Mouse (Mus musculus) forebrain, embryonic 10.5 days (tissue): ENCODE results near the gene Prkag1. TPM values are rescaled to one million over a fixed set of nuclear protein-coding genes. Genes with fewer than 3 reads are reported as not detected.
A peak's percentile ranks its signal among the peaks of the same experiment; 100 is the strongest.

ENCODE experiments used
- DNase-seq: peaks from one replicate; pipeline ENCODE4 v3.0.0-alpha.2; 2017; ENCODE audit warnings: low spot score; ENCODE audit errors: extremely low spot score
- H3K27ac ChIP-seq: fragments of 300-500 bp; sonication (generic); 2 replicates; pipeline ENCODE4 v1.5.1; 2016; ENCODE audit warnings: mild to moderate bottlenecking
- H3K27me3 ChIP-seq: fragments of 300-500 bp; sonication (generic); 2 replicates; pipeline ENCODE4 v1.6.1; 2016; ENCODE audit warnings: mild to moderate bottlenecking; ENCODE audit not compliant: poor library complexity, severe bottlenecking
- H3K36me3 ChIP-seq: fragments of 300-500 bp; sonication (generic); replicated peaks from 2 replicates; pipeline ENCODE4 v1.6.1; 2016; ENCODE audit warnings: mild to moderate bottlenecking, moderate library complexity
- H3K4me1 ChIP-seq: fragments of 300-500 bp; sonication (generic); 2 replicates; pipeline ENCODE4 v1.6.1; 2016
- H3K4me3 ChIP-seq: fragments of 300-500 bp; sonication (generic); 2 replicates; pipeline ENCODE4 v1.5.1; 2016; ENCODE audit warnings: mild to moderate bottlenecking, moderate library complexity
- H3K9me3 ChIP-seq: fragments of 300-500 bp; sonication (generic); 2 replicates; pipeline ENCODE4 v1.6.1; 2016; ENCODE audit warnings: mild to moderate bottlenecking, moderate library complexity
- WGBS: fragments of 180-500 bp; shearing (Covaris S2); methylation state at CpG from one replicate; pipeline ENCODE4 v1.1.7; 2016; 5-methylcytosine and 5-hydroxymethylcytosine counted together
- polyA plus RNA-seq: library from polyadenylated mRNA; unstranded; fragments of >200 nt; fragmentation: Nextera tagmentation; extraction: Ambion mirVana; gene quantifications from 2 replicates; pipeline ENCODE4 v1.2.1, GENCODE M21; 2016

Prkag1 gene
- polyA plus RNA-seq, 1 experiment from 2014 or later: 90.4 TPM

DNA sequence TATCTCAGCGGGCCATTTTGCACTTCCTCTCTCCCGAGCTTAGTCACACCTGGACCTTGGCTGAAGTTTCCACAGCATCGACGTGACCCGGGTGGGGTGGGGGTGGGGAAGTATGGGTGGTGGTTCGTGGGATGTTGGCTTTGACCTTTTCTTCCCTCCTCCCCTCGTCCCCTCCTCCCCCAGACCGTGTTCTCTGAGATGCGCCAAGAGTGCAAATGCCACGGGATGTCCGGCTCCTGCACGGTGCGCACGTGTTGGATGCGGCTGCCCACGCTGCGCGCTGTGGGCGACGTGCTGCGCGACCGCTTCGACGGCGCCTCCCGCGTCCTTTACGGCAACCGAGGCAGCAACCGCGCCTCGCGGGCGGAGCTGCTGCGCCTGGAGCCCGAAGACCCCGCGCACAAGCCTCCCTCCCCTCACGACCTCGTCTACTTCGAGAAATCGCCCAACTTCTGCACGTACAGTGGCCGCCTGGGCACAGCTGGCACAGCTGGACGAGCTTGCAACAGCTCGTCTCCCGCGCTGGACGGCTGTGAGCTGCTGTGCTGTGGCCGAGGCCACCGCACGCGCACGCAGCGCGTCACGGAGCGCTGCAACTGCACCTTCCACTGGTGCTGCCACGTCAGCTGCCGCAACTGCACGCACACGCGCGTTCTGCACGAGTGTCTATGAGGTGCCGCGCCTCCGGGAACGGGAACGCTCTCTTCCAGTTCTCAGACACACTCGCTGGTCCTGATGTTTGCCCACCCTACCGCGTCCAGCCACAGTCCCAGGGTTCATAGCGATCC, 38.9 kb downstream of the Prkag1 start:
- no peak overlapping the region for H3K27ac ChIP-seq
- DNase-seq: no peak
- peaks cover 100% of the 10 kb centered on the region for H3K27me3 ChIP-seq
- H3K4me3 ChIP-seq: peak overlapping the region; percentile 15
- no peaks in the 10 kb centered on the region for H3K36me3 ChIP-seq
- H3K4me1 ChIP-seq: peaks cover 64% of the 10 kb centered on the region
- WGBS: 2% methylated on average over 75 of the region's 75 CpGs
- H3K9me3 ChIP-seq: no peaks in the 10 kb centered on the region

DNA sequence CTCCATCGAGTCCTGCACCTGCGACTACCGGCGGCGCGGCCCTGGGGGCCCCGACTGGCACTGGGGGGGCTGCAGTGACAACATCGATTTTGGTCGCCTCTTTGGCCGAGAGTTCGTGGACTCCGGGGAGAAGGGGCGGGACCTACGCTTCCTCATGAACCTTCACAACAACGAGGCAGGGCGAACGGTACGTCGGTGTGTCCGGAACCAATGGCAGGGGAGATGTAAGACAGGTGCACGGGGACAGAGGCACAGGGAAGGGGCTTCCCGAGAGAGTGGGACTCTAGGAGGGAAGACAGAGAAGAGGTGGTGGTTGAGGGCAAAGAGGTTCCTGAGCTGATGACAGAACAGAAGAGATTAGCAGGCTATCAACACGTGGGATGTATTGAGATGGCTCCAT, 39.5 kb downstream of the Prkag1 start:
- Histone ChIP-seq H3K36me3 (no peaks in the 10 kb centered on the region), H3K4me1 (peaks cover 58% of the 10 kb centered on the region), H3K27me3 (peaks cover 100% of the 10 kb centered on the region), H3K9me3 (no peaks in the 10 kb centered on the region), H3K4me3 (peak overlapping the region; percentile 15; the same call in 1 of the 2 replicates), H3K27ac (no peak overlapping the region)
- WGBS: under 1% methylated on average over 23 of the region's 23 CpGs
- DNase-seq: no peak

DNA sequence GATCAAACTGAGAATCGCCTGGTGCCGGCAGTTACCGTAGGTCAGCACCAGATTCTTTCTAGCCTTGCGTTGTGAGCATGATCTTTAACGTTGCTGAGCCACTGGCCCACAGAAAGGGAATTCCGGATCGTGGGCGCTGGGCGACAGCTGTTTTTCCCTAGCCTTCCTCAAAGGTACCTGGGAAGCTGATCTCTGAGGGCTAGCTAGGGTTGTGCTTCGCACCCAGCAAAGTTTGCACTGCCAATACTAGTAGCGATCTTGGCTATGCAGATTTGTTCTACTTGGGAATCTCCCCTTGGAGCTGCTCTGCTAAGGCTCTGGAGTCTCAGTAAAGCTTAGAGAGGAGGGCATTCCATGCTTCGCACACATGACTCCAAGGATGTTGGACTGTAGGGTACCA, 40.1 kb downstream of the Prkag1 start:
- DNase-seq: peak; percentile 40
- H3K4me3 ChIP-seq: peak overlapping the region; percentile 15; the same call in 1 of the 2 replicates
- WGBS: 1% methylated on average over 12 of the region's 12 CpGs
- H3K27ac ChIP-seq: no peak overlapping the region
- no peaks in the 10 kb centered on the region for H3K9me3 ChIP-seq
- H3K36me3 ChIP-seq: no peaks in the 10 kb centered on the region
- H3K27me3 ChIP-seq: peaks cover 100% of the 10 kb centered on the region
- H3K4me1 ChIP-seq: peaks cover 52% of the 10 kb centered on the region

DNA sequence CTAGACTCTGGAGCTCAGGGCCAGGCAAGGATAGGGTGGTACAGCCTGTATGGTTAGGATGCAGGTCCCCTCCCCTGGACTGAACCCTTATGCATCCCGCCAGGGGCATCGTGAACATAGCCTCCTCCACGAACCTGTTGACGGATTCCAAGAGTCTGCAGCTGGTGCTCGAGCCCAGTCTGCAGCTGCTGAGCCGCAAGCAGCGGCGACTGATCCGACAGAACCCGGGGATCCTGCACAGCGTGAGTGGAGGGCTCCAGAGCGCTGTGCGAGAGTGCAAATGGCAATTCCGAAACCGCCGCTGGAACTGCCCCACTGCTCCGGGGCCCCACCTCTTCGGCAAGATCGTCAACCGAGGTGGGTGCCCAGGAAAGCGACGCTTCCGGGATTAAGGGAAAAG, 40.6 kb downstream of the Prkag1 start:
- peak overlapping the region; percentile 15 for H3K4me3 ChIP-seq

DNA sequence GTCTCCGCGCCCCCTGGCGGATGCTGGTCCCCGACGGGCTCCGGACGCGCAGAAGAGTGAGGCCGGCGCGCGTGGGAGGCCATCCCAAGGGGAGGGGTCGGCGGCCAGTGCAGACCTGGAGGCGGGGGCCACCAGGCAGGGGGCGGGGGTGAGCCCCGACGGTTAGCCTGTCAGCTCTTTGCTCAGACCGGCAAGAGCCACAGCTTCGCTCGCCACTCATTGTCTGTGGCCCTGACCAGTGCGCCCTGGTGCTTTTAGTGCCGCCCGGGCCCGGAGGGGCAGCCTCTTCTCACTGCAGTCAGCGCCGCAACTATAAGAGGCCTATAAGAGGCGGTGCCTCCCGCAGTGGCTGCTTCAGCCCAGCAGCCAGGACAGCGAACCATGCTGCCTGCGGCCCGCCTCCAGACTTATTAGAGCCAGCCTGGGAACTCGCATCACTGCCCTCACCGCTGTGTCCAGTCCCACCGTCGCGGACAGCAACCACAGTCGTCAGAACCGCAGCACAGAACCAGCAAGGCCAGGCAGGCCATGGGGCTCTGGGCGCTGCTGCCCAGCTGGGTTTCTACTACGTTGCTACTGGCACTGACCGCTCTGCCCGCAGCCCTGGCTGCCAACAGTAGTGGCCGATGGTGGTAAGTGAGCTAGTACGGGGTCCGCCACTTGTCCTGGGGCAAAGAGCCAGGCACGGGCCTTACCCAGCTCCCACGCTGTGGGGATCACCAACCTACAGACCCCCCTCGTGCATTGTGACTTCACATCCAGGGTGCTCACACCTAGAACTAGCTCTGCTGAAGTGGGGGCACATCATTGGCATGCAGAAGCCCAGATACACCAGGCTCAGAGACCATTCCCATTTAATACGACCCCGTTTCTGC, 41.4 kb downstream of the Prkag1 start, which contains the start of gene Wnt1:
Gene Wnt1, plus strand, starts transcription at position 197 of the 875 bp plus-strand sequence.
- 0 out of 2 replicates have a peak within 1 kb of the TSS, but pooled peaks have one; percentile 30 for H3K27ac ChIP-seq
- H3K4me3 ChIP-seq: peak within 1 kb of the TSS; percentile 31
- WGBS: 2% methylated on average over 51 of the region's 51 CpGs

More for the DNA sequence above, 40.6 kb downstream of the Prkag1 start:
- Histone ChIP-seq H3K9me3 (no peaks in the 10 kb centered on the region; the same call in 1 of the 2 replicates), H3K27me3 (peaks cover 100% of the 10 kb centered on the region), H3K4me1 (peaks cover 48% of the 10 kb centered on the region), H3K27ac (no peak overlapping the region), H3K36me3 (no peaks in the 10 kb centered on the region)
- under 1% methylated on average over 23 of the region's 23 CpGs for WGBS
- no peak for DNase-seq

DNA sequence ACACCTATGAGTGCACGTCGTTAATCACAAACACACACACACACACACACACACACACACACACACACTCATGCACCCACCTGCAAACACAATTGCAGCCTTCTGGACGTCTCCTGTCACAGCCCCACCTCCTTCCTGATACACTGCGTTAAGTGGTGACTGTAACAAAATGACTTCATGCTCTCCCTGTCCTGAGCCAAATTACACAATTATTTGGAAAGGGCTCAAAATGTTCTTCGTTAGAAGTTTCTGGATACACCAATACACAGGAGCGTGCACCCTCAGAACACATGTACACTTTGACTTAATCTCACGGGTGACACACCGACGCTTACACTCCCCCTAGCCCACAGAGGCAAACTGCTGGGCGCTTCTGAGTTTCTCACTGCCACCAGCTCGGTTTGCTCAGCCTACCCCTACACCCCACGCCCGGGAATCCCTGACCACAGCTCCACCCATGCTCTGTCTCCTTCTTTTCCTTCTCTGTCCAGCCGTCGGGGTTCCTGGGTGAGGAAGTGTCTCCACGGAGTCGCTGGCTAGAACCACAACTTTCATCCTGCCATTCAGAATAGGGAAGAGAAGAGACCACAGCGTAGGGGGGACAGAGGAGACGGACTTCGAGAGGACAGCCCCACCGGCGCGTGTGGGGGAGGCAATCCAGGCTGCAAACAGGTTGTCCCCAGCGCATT, 42.2 kb downstream of the Prkag1 start:
- Histone ChIP-seq H3K9me3 (no peaks in the 10 kb centered on the region; the same call in 1 of the 2 replicates), H3K36me3 (no peaks in the 10 kb centered on the region), H3K27ac (0 out of 2 replicates have a peak overlapping the region, but pooled peaks have one; percentile 30), H3K27me3 (peaks cover 100% of the 10 kb centered on the region), H3K4me1 (peaks cover 42% of the 10 kb centered on the region), H3K4me3 (peak overlapping the region; percentile 31)
- WGBS: 12% methylated on average over 24 of the region's 24 CpGs
- DNase-seq: no peak

More for the DNA sequence above, 41.4 kb downstream of the Prkag1 start, which contains the start of gene Wnt1:
- DNase-seq: peak; percentile 67
- peaks cover 46% of the 10 kb centered on the region for H3K4me1 ChIP-seq
- H3K36me3 ChIP-seq: no peaks in the 10 kb centered on the region
- H3K9me3 ChIP-seq: no peaks in the 10 kb centered on the region; the same call in 1 of the 2 replicates
- peaks cover 100% of the 10 kb centered on the region for H3K27me3 ChIP-seq

DNA sequence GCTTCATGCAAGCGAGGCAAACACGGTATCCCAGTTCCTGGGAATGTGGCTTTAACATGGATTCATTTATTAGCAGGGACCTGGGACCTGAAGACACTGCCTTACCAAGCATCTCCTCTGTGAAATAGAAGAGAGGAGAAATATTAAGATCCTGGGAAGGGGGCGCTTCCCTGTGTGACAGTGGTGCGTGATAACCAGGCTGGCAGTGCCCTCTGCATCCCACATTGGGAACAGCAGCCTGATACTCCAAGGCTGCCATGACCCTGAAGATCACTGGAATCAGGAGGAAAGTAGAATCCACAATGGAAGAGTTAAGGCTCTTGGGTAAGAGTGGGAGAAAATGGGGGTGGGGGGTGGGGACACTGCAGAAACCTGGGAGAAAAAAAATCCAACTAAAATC, 43.4 kb downstream of the Prkag1 start:
- 44% methylated on average over 4 of the region's 4 CpGs for WGBS
- no peak for DNase-seq
- H3K27me3 ChIP-seq: peaks cover 98% of the 10 kb centered on the region
- H3K36me3 ChIP-seq: no peaks in the 10 kb centered on the region
- H3K27ac ChIP-seq: no peak overlapping the region
- no peak overlapping the region for H3K4me3 ChIP-seq
- H3K9me3 ChIP-seq: no peaks in the 10 kb centered on the region; the same call in 1 of the 2 replicates
- H3K4me1 ChIP-seq: peaks cover 35% of the 10 kb centered on the region

DNA sequence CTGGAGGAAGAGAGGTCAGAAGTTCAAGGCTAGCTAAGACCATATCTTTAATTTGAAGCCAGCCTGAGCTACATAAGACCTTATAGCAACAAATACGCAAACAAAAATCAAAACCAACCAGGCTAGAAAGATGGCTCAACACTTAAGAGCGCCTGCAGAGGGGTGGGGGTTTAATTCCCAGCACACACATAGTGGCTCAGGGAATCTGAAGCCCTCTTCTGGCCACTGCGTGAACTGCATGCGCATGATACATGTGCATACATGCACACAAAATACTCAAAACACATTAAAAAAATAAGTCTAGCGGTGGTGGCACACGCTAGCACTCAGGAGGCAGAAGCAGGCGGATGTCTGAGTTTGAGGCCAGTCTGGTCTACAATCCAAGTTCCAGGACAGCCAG, 45.6 kb downstream of the Prkag1 start:
- Histone ChIP-seq H3K36me3 (no peaks in the 10 kb centered on the region), H3K4me1 (peaks cover 14% of the 10 kb centered on the region), H3K27ac (no peak overlapping the region), H3K27me3 (peaks cover 98% of the 10 kb centered on the region), H3K4me3 (no peak overlapping the region), H3K9me3 (no peaks in the 10 kb centered on the region; the same call in 1 of the 2 replicates)
- DNase-seq: no peak
- 43% methylated on average over 7 of the region's 7 CpGs for WGBS

DNA sequence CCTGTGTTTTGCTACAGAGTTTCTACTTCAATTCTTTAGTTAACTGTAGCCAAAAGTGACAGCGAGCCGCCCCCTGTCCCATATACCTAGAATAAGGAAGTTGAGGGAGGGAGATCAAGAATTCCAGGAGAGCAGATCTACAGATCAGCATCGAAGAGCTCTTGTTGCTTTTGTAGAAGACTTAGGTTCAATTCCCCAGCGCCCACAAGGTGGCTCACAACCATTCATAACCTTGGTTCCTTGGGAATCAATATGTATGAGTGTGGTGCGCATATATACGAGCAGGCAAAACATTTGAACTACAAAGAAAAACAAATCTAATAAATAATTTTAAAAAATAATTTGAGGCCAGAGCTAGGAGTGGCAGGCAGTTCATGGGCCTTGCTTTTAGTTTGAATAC, 50.2 kb downstream of the Prkag1 start:
- DNase-seq: no peak
- H3K4me1 ChIP-seq: peaks cover 37% of the 10 kb centered on the region
- 29% methylated on average over 6 of the region's 6 CpGs for WGBS

DNA sequence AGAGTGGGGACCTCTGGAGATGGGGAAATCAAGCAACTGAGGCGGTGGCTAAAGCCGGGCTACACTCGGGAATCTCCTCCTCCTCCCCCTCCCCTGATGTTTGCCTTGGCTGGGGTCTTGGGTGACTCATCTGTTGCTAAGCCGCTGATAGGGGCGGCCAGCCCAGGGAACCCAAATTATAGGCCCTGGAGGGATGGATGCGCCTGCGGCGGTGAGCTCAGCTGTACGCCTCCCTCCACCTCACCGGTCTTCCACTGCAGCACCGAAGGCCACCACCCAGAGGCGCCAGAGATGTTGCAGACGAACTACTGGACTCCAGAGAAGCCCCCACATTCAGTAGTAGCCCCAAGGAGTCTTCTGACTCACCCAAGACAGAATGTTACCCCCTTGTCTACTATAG, 50.7 kb downstream of the Prkag1 start:
- Histone ChIP-seq H3K36me3 (no peaks in the 10 kb centered on the region), H3K4me1 (peaks cover 43% of the 10 kb centered on the region), H3K27me3 (peaks cover 98% of the 10 kb centered on the region), H3K27ac (no peak overlapping the region), H3K9me3 (no peaks in the 10 kb centered on the region; the same call in 1 of the 2 replicates), H3K4me3 (no peak overlapping the region; the same call in 1 of the 2 replicates)
- WGBS: 0% methylated on average over 13 of the region's 13 CpGs
- DNase-seq: peak; percentile 39

More for the DNA sequence above, 50.2 kb downstream of the Prkag1 start:
- Histone ChIP-seq H3K36me3 (no peaks in the 10 kb centered on the region), H3K27ac (no peak overlapping the region), H3K4me3 (no peak overlapping the region), H3K27me3 (peaks cover 98% of the 10 kb centered on the region), H3K9me3 (no peaks in the 10 kb centered on the region; the same call in 1 of the 2 replicates)

DNA sequence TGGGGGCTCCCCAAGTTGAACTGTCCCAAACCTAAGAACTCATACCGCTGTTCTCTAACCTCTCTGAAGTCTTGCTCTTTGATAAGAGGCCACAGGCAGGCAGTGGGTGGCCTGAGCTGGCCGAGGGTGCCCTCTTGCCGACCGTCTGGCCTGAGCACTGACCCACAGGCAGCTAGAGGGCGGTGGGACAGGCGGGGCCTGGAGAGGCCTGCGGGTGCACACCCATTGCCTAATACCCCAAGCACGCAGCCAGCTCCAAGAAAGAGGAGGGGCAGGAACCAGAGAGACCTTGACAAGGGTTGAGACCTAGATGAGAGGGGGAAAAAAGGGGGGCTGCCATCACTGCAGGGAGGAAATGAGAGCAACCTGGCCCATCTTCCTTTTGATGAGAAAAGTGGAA, 51.2 kb downstream of the Prkag1 start:
- no peaks in the 10 kb centered on the region for H3K9me3 ChIP-seq
- no peak overlapping the region for H3K27ac ChIP-seq
- WGBS: under 1% methylated on average over 8 of the region's 8 CpGs
- no peak for DNase-seq
- H3K27me3 ChIP-seq: peaks cover 98% of the 10 kb centered on the region
- no peak overlapping the region for H3K4me3 ChIP-seq
- H3K36me3 ChIP-seq: no peaks in the 10 kb centered on the region
- peaks cover 45% of the 10 kb centered on the region for H3K4me1 ChIP-seq

DNA sequence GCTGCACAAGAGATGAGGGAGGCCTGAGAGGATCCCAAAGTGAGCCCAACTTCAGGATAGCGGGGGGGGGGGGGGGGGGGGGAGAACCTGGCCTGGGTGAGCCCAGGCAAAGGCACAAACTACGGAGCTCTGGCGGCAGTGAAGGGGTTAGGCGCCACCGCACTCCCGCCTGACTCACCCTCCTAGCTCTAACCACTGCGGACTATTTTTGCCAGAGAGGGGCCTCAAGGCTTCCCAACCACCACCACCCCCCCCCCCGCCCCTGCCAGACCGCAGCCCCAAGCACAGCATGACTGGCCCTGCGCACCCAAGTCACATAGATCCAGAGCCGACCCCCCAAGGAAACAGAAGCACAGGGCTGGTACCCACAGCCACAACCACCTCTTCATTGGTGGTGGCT, 52.5 kb downstream of the Prkag1 start:
- DNase-seq: no peak
- H3K4me1 ChIP-seq: peaks cover 50% of the 10 kb centered on the region
- no peaks in the 10 kb centered on the region for H3K9me3 ChIP-seq
- H3K27ac ChIP-seq: no peak overlapping the region
- H3K27me3 ChIP-seq: peaks cover 98% of the 10 kb centered on the region
- 2% methylated on average over 11 of the region's 11 CpGs for WGBS
- no peaks in the 10 kb centered on the region for H3K36me3 ChIP-seq
- H3K4me3 ChIP-seq: no peak overlapping the region
